Mouse (Mus musculus) layer of hippocampus, adult 6 months (tissue): ENCODE data around the gene Cygb. TPM values are rescaled to one million over a fixed set of nuclear protein-coding genes. Genes with fewer than 3 reads are reported as not detected.

ENCODE experiments used
- long read RNA-seq, 2 experiments: library from polyadenylated mRNA; unstranded; transcript quantifications; one replicate each; pipeline ENCODE4 v2.0.0; 2019 to 2020
- polyA plus RNA-seq: library from polyadenylated mRNA; unstranded; fragments of <200 nt; fragmentation: Nextera tagmentation; gene quantifications from 2 replicates; pipeline ENCODE4 v1.2.3, GENCODE M21; 2021

The Cygb gene
- 27.4 and 28.1 TPM in 2 replicates for polyA plus RNA-seq
- long read RNA-seq, experiment 1, transcript Cygb-201 (4 exons, 2,331 nt) = major isoform, 36 of 53 reads
- long read RNA-seq, experiment 1, partial matches to known transcripts = 0 of 53 reads
- long read RNA-seq, experiment 1, other reads (novel, unspliced or antisense) = 17 of 53 reads
- long read RNA-seq, experiment 2, transcript Cygb-201 (4 exons, 2,331 nt) = major isoform, 380 of 428 reads
- long read RNA-seq, experiment 2, partial matches to known transcripts = 6 of 428 reads
- long read RNA-seq, experiment 2, other reads (novel, unspliced or antisense) = 42 of 428 reads

GRCm38 (mm10) chr11:116654255-116654821 is at the start of gene Cygb:
Gene Cygb, minus strand, starts transcription at chr11:116654313.

GRCm38 (mm10) chr11:116653234-116653633 is 879 bp downstream of the Cygb start, which contains the start of gene Prcd:
Gene Prcd, plus strand, starts transcription at chr11:116653534.

GRCm38 (mm10) chr11:116626299-116627071 is 27.6 kb downstream of the Cygb start, which contains the start of gene Rhbdf2:
Gene Rhbdf2, minus strand, starts transcription at chr11:116627019.

Other genes starting within 250 kb of the Cygb start
- 29.6 and 31.2 TPM in 2 replicates for gene Rnf157, start 241.3 kb downstream of the Cygb start, polyA plus RNA-seq
- 4.3 and 6.8 TPM in 2 replicates for gene Ubald2, start 220.2 kb downstream of the Cygb start, polyA plus RNA-seq
- 0.18 TPM in 1 of 2 replicates, not detected in the other for gene Qrich2, start 188.1 kb downstream of the Cygb start, polyA plus RNA-seq
- 58.7 and 68.3 TPM in 2 replicates for gene Prpsap1, start 160.1 kb downstream of the Cygb start, polyA plus RNA-seq
- gene Sphk1, start 123.4 kb downstream of the Cygb start, polyA plus RNA-seq = 0.93 and 3.0 TPM in 2 replicates
- gene Ube2o, start 72.9 kb downstream of the Cygb start, polyA plus RNA-seq = 13.6 TPM in 2 replicates
- not detected in 2 replicates for gene Aanat, start 67.9 kb downstream of the Cygb start, polyA plus RNA-seq
- 0.29 and 0.50 TPM in 2 replicates for gene Rhbdf2, start 27.3 kb downstream of the Cygb start, polyA plus RNA-seq
- 7.2 and 22.4 TPM in 2 replicates for gene Prcd, start 779 bp downstream of the Cygb start, polyA plus RNA-seq
- gene St6galnac1, start 121.2 kb upstream of the Cygb start, polyA plus RNA-seq = not detected in 2 replicates
- gene Mxra7, start 173.7 kb upstream of the Cygb start, polyA plus RNA-seq = 7.5 and 9.3 TPM in 2 replicates
- gene Mettl23, start 189.0 kb upstream of the Cygb start, polyA plus RNA-seq = 70.0 and 77.6 TPM in 2 replicates
- gene Jmjd6, start 189.1 kb upstream of the Cygb start, polyA plus RNA-seq = 20.6 and 21.2 TPM in 2 replicates
- gene Mfsd11, start 198.1 kb upstream of the Cygb start, polyA plus RNA-seq = 27.9 and 28.8 TPM in 2 replicates
- gene Srsf2, start 198.8 kb upstream of the Cygb start, polyA plus RNA-seq = 89.1 and 110 TPM in 2 replicates